Mouse (Mus musculus) MEL (cell line): ENCODE data around the gene Zic1. TPM values are rescaled to one million over a fixed set of nuclear protein-coding genes. Genes with fewer than 3 reads are reported as not detected.

Experiments used
- DNase-seq: peaks from one replicate; pipeline ENCODE4 v3.0.0; 2011; ENCODE audit warnings: low read depth, low spot score
- H3K27ac ChIP-seq: 2 replicates; pipeline ENCODE4 v1.5.1; 2012; ENCODE audit warnings: low read depth, mild to moderate bottlenecking, control low read depth, low read length, moderate library complexity; ENCODE audit not compliant: control insufficient read depth
- H3K27me3 ChIP-seq, 2 experiments: fragments of 150-350 bp in 1 of 2; sonication (generic) in 1 of 2; 2 replicates each; pipeline ENCODE4 v1.6.1; 2012; ENCODE audit warnings: low read length in 2 of 2, mild to moderate bottlenecking in 2 of 2, improper control_type of control experiment in 1 of 2, moderate library complexity in 1 of 2; ENCODE audit not compliant: insufficient read depth in 2 of 2, control insufficient read depth in 1 of 2
- H3K36me3 ChIP-seq, 2 experiments: 2 replicates each; pipeline ENCODE4 v1.6.1; 2012 to 2014; ENCODE audit warnings: low read length in 2 of 2, improper control_type of control experiment in 1 of 2, inconsistent platforms in 1 of 2, mild to moderate bottlenecking in 1 of 2; ENCODE audit not compliant: insufficient read depth in 2 of 2, control insufficient read depth in 1 of 2
- H3K4me1 ChIP-seq, 2 experiments: fragments of 150-350 bp in 1 of 2; sonication (generic) in 1 of 2; 2 replicates each; pipeline ENCODE4 v1.6.1; 2012; ENCODE audit warnings: low read length in 2 of 2, improper control_type of control experiment in 1 of 2, mild to moderate bottlenecking in 1 of 2; ENCODE audit not compliant: insufficient read depth in 2 of 2, control insufficient read depth in 1 of 2
- H3K4me3 ChIP-seq, 2 experiments: fragments of 150-350 bp in 1 of 2; sonication (generic) in 1 of 2; 2 replicates each; pipeline ENCODE4 v1.5.1; 2012; ENCODE audit warnings: low read depth in 2 of 2, low read length in 2 of 2, mild to moderate bottlenecking in 2 of 2, moderate library complexity in 2 of 2, control low read depth in 1 of 2, improper control_type of control experiment in 1 of 2; ENCODE audit not compliant: control insufficient read depth in 1 of 2, insufficient read depth in 1 of 2
- H3K79me2 ChIP-seq: 2 replicates; pipeline ENCODE4 v1.6.1; 2012; ENCODE audit warnings: mild to moderate bottlenecking, low read length, moderate library complexity; ENCODE audit not compliant: control insufficient read depth, poor library complexity, insufficient read depth
- H3K9ac ChIP-seq: 2 replicates; pipeline ENCODE4 v1.6.1; 2012; ENCODE audit warnings: low read depth, mild to moderate bottlenecking, control low read depth, low read length, moderate library complexity; ENCODE audit not compliant: control insufficient read depth, poor library complexity, severe bottlenecking
- H3K9me3 ChIP-seq: fragments of 150-350 bp; sonication (generic); replicated peaks from 2 replicates; pipeline ENCODE4 v1.6.1; 2012; ENCODE audit warnings: mild to moderate bottlenecking, low read length, improper control_type of control experiment, moderate library complexity; ENCODE audit not compliant: insufficient read depth
- CHD1 ChIP-seq: IDR thresholded peaks from 2 replicates; pipeline ENCODE4 v1.6.1; 2012; ENCODE audit warnings: low read depth, mild to moderate bottlenecking, inconsistent platforms, low read length, improper control_type of control experiment
- ELF1 ChIP-seq: IDR thresholded peaks from 2 replicates; pipeline ENCODE4 v1.6.1; 2014; ENCODE audit warnings: low read depth, mild to moderate bottlenecking, inconsistent platforms, low read length, improper control_type of control experiment, moderate library complexity
- EP300 ChIP-seq, 2 experiments: IDR thresholded peaks; 2 replicates each; pipeline ENCODE4 v1.6.1; 2011; ENCODE audit warnings: improper control_type of control experiment in 2 of 2, low read length in 2 of 2, low read depth in 1 of 2, mild to moderate bottlenecking in 1 of 2
- JUND ChIP-seq: IDR thresholded peaks from 2 replicates; pipeline ENCODE4 v1.6.1; 2011; ENCODE audit warnings: low read depth, mild to moderate bottlenecking, improper control_type of control experiment, low read length
- KAT2A ChIP-seq: conservative IDR thresholded peaks from 2 replicates; pipeline ENCODE4 v1.6.1; 2012; ENCODE audit warnings: low read depth, low read length, improper control_type of control experiment, inconsistent platforms
- MEF2A ChIP-seq: IDR thresholded peaks from 2 replicates; pipeline ENCODE4 v1.6.1; 2014; ENCODE audit warnings: low read depth, mild to moderate bottlenecking, inconsistent platforms, low read length, improper control_type of control experiment; ENCODE audit not compliant: poor library complexity, insufficient replicate concordance, severe bottlenecking; ENCODE audit errors: extremely low read depth
- POLR2AphosphoS2 ChIP-seq: IDR thresholded peaks from 2 replicates; pipeline ENCODE4 v1.6.1; 2011; ENCODE audit warnings: low read length, improper control_type of control experiment
- RAD21 ChIP-seq: IDR thresholded peaks from 2 replicates; pipeline ENCODE4 v1.6.1; 2011; ENCODE audit warnings: mild to moderate bottlenecking, low read depth, low read length, improper control_type of control experiment
- RCOR1 ChIP-seq: IDR thresholded peaks from 2 replicates; pipeline ENCODE4 v1.6.1; 2012; ENCODE audit warnings: low read depth, mild to moderate bottlenecking, inconsistent platforms, low read length, improper control_type of control experiment
- TAL1 ChIP-seq: IDR thresholded peaks from 2 replicates; pipeline ENCODE4 v1.6.1; 2012; ENCODE audit warnings: mild to moderate bottlenecking, inconsistent platforms, low read length, moderate library complexity, mixed read lengths
- TCF12 ChIP-seq: IDR thresholded peaks from 2 replicates; pipeline ENCODE4 v1.6.1; 2014; ENCODE audit warnings: low read depth, mild to moderate bottlenecking, inconsistent platforms, low read length, improper control_type of control experiment, moderate library complexity
- USF2 ChIP-seq, 2 experiments: IDR thresholded peaks; 2 replicates each; pipeline ENCODE4 v1.6.1; 2011 to 2012; ENCODE audit warnings: improper control_type of control experiment in 2 of 2, low read length in 2 of 2, borderline replicate concordance in 1 of 2, inconsistent platforms in 1 of 2, low read depth in 1 of 2, mild to moderate bottlenecking in 1 of 2; ENCODE audit not compliant: insufficient read depth in 1 of 2
- ZC3H11A ChIP-seq: IDR thresholded peaks from 2 replicates; pipeline ENCODE4 v1.6.1; 2012; ENCODE audit warnings: low read depth, mild to moderate bottlenecking, inconsistent platforms, low read length, improper control_type of control experiment
- ZNF384 ChIP-seq: IDR thresholded peaks from 2 replicates; pipeline ENCODE4 v1.6.1; 2012; ENCODE audit warnings: low read depth, mild to moderate bottlenecking, inconsistent platforms, low read length, improper control_type of control experiment
- polyA plus RNA-seq, 2 experiments: library from polyadenylated mRNA; stranded (reverse) in 1 of 2; unstranded in 1 of 2; fragments of >175 nt in 1 of 2; fragments of >200 nt in 1 of 2; gene quantifications; 2 replicates each; pipeline versions ENCODE4 v1.2.1 to v1.2.4; 2012; ENCODE audit warnings: low replicate concordance in 2 of 2, low read depth in 1 of 2; ENCODE audit not compliant: insufficient read length in 2 of 2, insufficient read depth in 1 of 2, missing spikeins in 1 of 2
- total RNA-seq: library from RNA; depleted of rRNA; stranded (reverse); fragments of 300-350 nt; gene quantifications from 2 replicates; pipeline ENCODE4 v1.2.3, GENCODE M21; 2012

Zic1 gene
- total and polyA plus RNA-seq, 3 experiments, result not detected

DNA sequence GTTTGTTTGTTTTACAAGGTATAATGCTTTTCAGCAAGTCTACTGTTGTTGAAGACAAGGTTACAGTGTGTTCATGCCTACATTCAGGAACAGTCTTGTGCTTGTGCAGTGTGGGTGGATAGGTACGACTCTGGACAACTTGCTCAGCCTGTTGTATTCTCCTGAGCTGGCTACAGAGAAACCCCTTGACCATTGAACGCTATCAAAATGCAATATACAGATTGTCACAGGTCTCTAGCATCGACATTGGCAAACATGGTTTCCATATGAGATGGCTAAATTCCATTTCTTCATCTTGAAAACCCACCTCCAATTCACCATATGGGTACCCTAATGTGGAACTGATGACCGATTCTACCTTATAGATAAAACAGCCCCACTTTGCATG is 9.3 kb downstream of the Zic1 start:
- TF ChIP-seq POLR2AphosphoS2 (no peak), TCF12 (no peak), MEF2A (no peak), CHD1 (no peak), ELF1 (no peak), RAD21 (no peak), TAL1 (no peak), EP300 (IDR thresholded peaks at IDR 0.05; ENCODE audit: low read depth in 1 of 2, low read length in 2 of 2) (no peak), USF2 (IDR thresholded peaks at IDR 0.05; ENCODE audit: borderline replicate concordance in 1 of 2, insufficient read depth in 1 of 2, low read depth in 1 of 2, low read length in 2 of 2) (no peak)
- TF ChIP-seq, all 39 proteins: peak for 0
- Histone ChIP-seq H3K9ac (no peak overlapping the region), H3K27me3 (no peaks in the 10 kb centered on the region), H3K27ac (no peak overlapping the region), H3K9me3 (no peaks in the 10 kb centered on the region), H3K36me3 (no peaks in the 10 kb centered on the region), H3K4me3 (no peak overlapping the region), H3K4me1 (no peaks in the 10 kb centered on the region), H3K79me2 (no peaks in the 10 kb centered on the region)
- DNase-seq, result no peak

DNA sequence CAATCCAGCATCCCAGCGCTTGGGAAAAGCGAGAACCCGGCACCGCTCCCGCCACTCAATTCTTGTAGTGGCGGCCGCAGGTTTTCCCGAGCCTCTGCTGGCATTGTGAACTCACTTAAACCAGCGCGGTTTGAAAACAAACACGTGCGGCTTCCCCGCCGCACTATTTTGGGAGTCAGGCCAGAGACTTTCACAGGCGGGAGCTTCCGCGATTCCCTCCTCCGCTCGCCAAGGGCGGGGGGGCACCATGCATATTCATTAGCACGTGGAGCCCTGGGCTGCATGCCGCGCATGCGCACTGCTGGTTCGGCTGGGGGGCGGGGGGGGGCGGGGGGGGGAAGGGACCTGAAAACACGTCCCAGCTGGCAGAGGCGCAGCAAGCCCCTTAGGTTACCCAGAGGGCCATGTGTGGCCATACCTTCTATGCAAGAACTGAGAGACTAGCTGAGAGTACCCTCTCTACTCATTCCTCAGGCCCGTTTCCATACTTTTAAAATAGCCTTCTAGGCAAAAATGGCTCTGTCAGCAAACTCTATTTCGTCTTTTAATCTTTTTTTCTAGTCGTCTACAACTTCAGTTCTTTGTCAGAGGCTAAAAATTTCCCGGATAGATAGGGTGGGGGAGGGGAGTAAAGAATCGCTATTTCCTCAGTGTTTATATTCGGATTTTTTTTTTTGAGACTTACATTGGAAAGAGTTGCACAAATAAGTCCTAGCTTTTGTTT is 9.8 kb downstream of the Zic1 start:
- no peaks in the 10 kb centered on the region for H3K9me3 ChIP-seq
- H3K9ac ChIP-seq, result no peak overlapping the region
- H3K4me3 ChIP-seq, result no peak overlapping the region
- H3K36me3 ChIP-seq, result no peaks in the 10 kb centered on the region
- no peaks in the 10 kb centered on the region for H3K27me3 ChIP-seq
- no peak overlapping the region for H3K27ac ChIP-seq
- no peak for DNase-seq
- TF ChIP-seq POLR2AphosphoS2 (no peak), ZC3H11A (no peak), ELF1 (no peak), RAD21 (no peak), RCOR1 (no peak), ZNF384 (no peak), JUND (no peak), EP300 (IDR thresholded peaks at IDR 0.05; ENCODE audit: low read depth in 1 of 2, low read length in 2 of 2) (no peak), KAT2A (no peak), MEF2A (no peak)
- no peaks in the 10 kb centered on the region for H3K4me1 ChIP-seq
- H3K79me2 ChIP-seq, result no peaks in the 10 kb centered on the region
